Mouse (Mus musculus) hindbrain, embryonic 12.5 days (tissue): Measurements from ENCODE around the gene Gltp. TPM values are rescaled to one million over a fixed set of nuclear protein-coding genes. Genes with fewer than 3 reads are reported as not detected.
A peak's percentile ranks its signal among the peaks of the same experiment; 100 is the strongest.

Experiments used
- ATAC-seq: fragments of 200-750 bp; cut with Nextera tagmentation; 2 replicates; pipeline ENCODE4 v1.8.0; 2017; ENCODE audit warnings: moderate TSS enrichment; ENCODE audit not compliant: low FRiP score
- H3K27ac ChIP-seq: fragments of 300-500 bp; sonication (generic); 2 replicates; pipeline ENCODE4 v1.5.1; 2016; ENCODE audit warnings: mild to moderate bottlenecking
- H3K27me3 ChIP-seq: fragments of 300-500 bp; sonication (generic); 2 replicates; pipeline ENCODE4 v1.6.1; 2016; ENCODE audit warnings: mild to moderate bottlenecking
- H3K36me3 ChIP-seq: fragments of 300-500 bp; sonication (generic); 2 replicates; pipeline ENCODE4 v1.6.1; 2016; ENCODE audit warnings: mild to moderate bottlenecking
- H3K4me1 ChIP-seq: fragments of 300-500 bp; sonication (generic); 2 replicates; pipeline ENCODE4 v1.6.1; 2016
- H3K4me2 ChIP-seq: fragments of 300-500 bp; sonication (generic); replicated peaks from 2 replicates; pipeline ENCODE4 v1.6.1; 2016; ENCODE audit warnings: mild to moderate bottlenecking
- H3K4me3 ChIP-seq: fragments of 300-500 bp; sonication (generic); 2 replicates; pipeline ENCODE4 v1.5.1; 2016; ENCODE audit warnings: mild to moderate bottlenecking
- H3K9ac ChIP-seq: fragments of 300-500 bp; sonication (generic); 2 replicates; pipeline ENCODE4 v1.6.1; 2016; ENCODE audit warnings: mild to moderate bottlenecking, moderate library complexity
- H3K9me3 ChIP-seq: fragments of 300-500 bp; sonication (generic); replicated peaks from 2 replicates; pipeline ENCODE4 v1.6.1; 2016; ENCODE audit warnings: mild to moderate bottlenecking
- WGBS: fragments of 180-500 bp; shearing (Covaris S2); methylation state at CpG from one replicate; pipeline ENCODE4 v1.1.7; 2016; 5-methylcytosine and 5-hydroxymethylcytosine counted together
- polyA plus RNA-seq: library from polyadenylated mRNA; unstranded; fragments of >200 nt; fragmentation: Nextera tagmentation; extraction: Ambion mirVana; gene quantifications from 2 replicates; pipeline ENCODE4 v1.2.1, GENCODE M21; 2016

Gltp gene
- polyA plus RNA-seq, 1 experiment from 2014 or later: 63.3 TPM

GRCm38 (mm10) chr5:114669014-114669413 is 21.8 kb downstream of the Gltp start:
- no peak for ATAC-seq
- WGBS: 92% methylated on average over 5 of the region's 5 CpGs
- H3K4me3 ChIP-seq: no peak overlapping the region

GRCm38 (mm10) chr5:114667228-114667856 is 23.4 kb downstream of the Gltp start:
- 5% methylated on average over 36 of the region's 36 CpGs for WGBS
- Histone ChIP-seq H3K27me3 (no peaks in the 10 kb centered on the region; the same call in 1 of the 2 replicates), H3K9ac (no peak overlapping the region), H3K4me1 (peaks cover 11% of the 10 kb centered on the region), H3K36me3 (peaks cover 4% of the 10 kb centered on the region; the same call in 1 of the 2 replicates), H3K4me3 (peak overlapping the region; percentile 23), H3K4me2 (peak overlapping the region; percentile 59), H3K27ac (no peak overlapping the region), H3K9me3 (no peaks in the 10 kb centered on the region)
- ATAC-seq: peak; percentile 83

More at GRCm38 (mm10) chr5:114669014-114669413, 21.8 kb downstream of the Gltp start:
- H3K9me3 ChIP-seq: no peaks in the 10 kb centered on the region
- no peak overlapping the region for H3K27ac ChIP-seq
- H3K36me3 ChIP-seq: peaks cover 16% of the 10 kb centered on the region
- H3K9ac ChIP-seq: no peak overlapping the region
- H3K4me1 ChIP-seq: peaks cover 11% of the 10 kb centered on the region
- H3K4me2 ChIP-seq: no peak overlapping the region
- no peaks in the 10 kb centered on the region; the same call in 1 of the 2 replicates for H3K27me3 ChIP-seq

GRCm38 (mm10) chr5:114666659-114667058 is 24.1 kb downstream of the Gltp start:
- no peak for ATAC-seq
- H3K4me2 ChIP-seq: no peak overlapping the region
- no peak overlapping the region for H3K9ac ChIP-seq
- 60% methylated on average over 1 of the region's 1 CpGs for WGBS
- no peak overlapping the region for H3K27ac ChIP-seq
- no peaks in the 10 kb centered on the region; the same call in 1 of the 2 replicates for H3K27me3 ChIP-seq
- H3K4me1 ChIP-seq: peaks cover 11% of the 10 kb centered on the region
- H3K9me3 ChIP-seq: no peaks in the 10 kb centered on the region
- peaks cover 4% of the 10 kb centered on the region; the same call in 1 of the 2 replicates for H3K36me3 ChIP-seq
- H3K4me3 ChIP-seq: no peak overlapping the region

- 75% methylated on average over 7 of the region's 7 CpGs for WGBS
- Histone ChIP-seq H3K27ac (no peak overlapping the region), H3K9ac (0 out of 2 replicates have a peak overlapping the region, but pooled peaks have one; percentile 23), H3K4me3 (no peak overlapping the region), H3K4me1 (peaks cover 11% of the 10 kb centered on the region), H3K27me3 (peaks cover 5% of the 10 kb centered on the region), H3K4me2 (no peak overlapping the region), H3K36me3 (peaks cover 4% of the 10 kb centered on the region; the same call in 1 of the 2 replicates), H3K9me3 (no peaks in the 10 kb centered on the region)
- no peak for ATAC-seq
Measured at GRCm38 (mm10) chr5:114664750-114665149, 26.0 kb downstream of the Gltp start.

- 79% methylated on average over 4 of the region's 4 CpGs for WGBS
- peaks cover 11% of the 10 kb centered on the region for H3K27me3 ChIP-seq
- no peak overlapping the region for H3K4me3 ChIP-seq
- ATAC-seq: no peak
- no peak overlapping the region for H3K9ac ChIP-seq
- H3K4me1 ChIP-seq: peaks cover 11% of the 10 kb centered on the region
- H3K9me3 ChIP-seq: no peaks in the 10 kb centered on the region
- H3K27ac ChIP-seq: no peak overlapping the region
- peaks cover 3% of the 10 kb centered on the region; the same call in 1 of the 2 replicates for H3K36me3 ChIP-seq
- no peak overlapping the region for H3K4me2 ChIP-seq
Measured at GRCm38 (mm10) chr5:114664139-114664538, 26.6 kb downstream of the Gltp start.

- Histone ChIP-seq H3K27ac (no peak overlapping the region), H3K36me3 (no peaks in the 10 kb centered on the region), H3K27me3 (peaks cover 43% of the 10 kb centered on the region), H3K9me3 (no peaks in the 10 kb centered on the region), H3K4me2 (no peak overlapping the region), H3K4me3 (no peak overlapping the region), H3K9ac (no peak overlapping the region), H3K4me1 (peaks cover 17% of the 10 kb centered on the region)
- ATAC-seq: no peak
- WGBS: 79% methylated on average over 6 of the region's 6 CpGs
Measured at GRCm38 (mm10) chr5:114661029-114661428, 29.8 kb downstream of the Gltp start.

GRCm38 (mm10) chr5:114658255-114658654 is 32.5 kb downstream of the Gltp start, which contains the start of gene Trpv4:
Gene Trpv4 (minus strand): TSS chr5:114658421.
- peak within 1 kb of the TSS; percentile 41 for H3K4me3 ChIP-seq
- H3K4me2 ChIP-seq: peak within 1 kb of the TSS; percentile 72
- H3K27me3 ChIP-seq: peaks cover 52% of the 10 kb centered on the region
- peaks cover 13% of the 10 kb centered on the region for H3K4me1 ChIP-seq
- H3K9me3 ChIP-seq: no peaks in the 10 kb centered on the region
- WGBS: under 1% methylated on average over 36 of the region's 47 CpGs
- H3K36me3 ChIP-seq: no peaks in the 10 kb centered on the region
- H3K9ac ChIP-seq: peak within 1 kb of the TSS; percentile 53
- no peak within 1 kb of the TSS for H3K27ac ChIP-seq
- peak; percentile 52; the same call in 1 of the 2 replicates for ATAC-seq

- WGBS: 29% methylated on average over 10 of the region's 10 CpGs
- peaks cover 13% of the 10 kb centered on the region for H3K4me1 ChIP-seq
- H3K9ac ChIP-seq: no peak overlapping the region
- peak overlapping the region; percentile 72 for H3K4me2 ChIP-seq
- no peak overlapping the region for H3K27ac ChIP-seq
- no peak for ATAC-seq
- H3K27me3 ChIP-seq: peaks cover 52% of the 10 kb centered on the region
- no peaks in the 10 kb centered on the region for H3K36me3 ChIP-seq
- no peaks in the 10 kb centered on the region for H3K9me3 ChIP-seq
- peak overlapping the region; percentile 41; the same call in 1 of the 2 replicates for H3K4me3 ChIP-seq
Measured at GRCm38 (mm10) chr5:114657426-114657825, 33.4 kb downstream of the Gltp start.

GRCm38 (mm10) chr5:114656305-114656704 is 34.5 kb downstream of the Gltp start:
- no peaks in the 10 kb centered on the region for H3K36me3 ChIP-seq
- no peak for ATAC-seq
- WGBS: 81% methylated on average over 7 of the region's 7 CpGs
- no peak overlapping the region for H3K9ac ChIP-seq
- H3K9me3 ChIP-seq: no peaks in the 10 kb centered on the region
- peaks cover 52% of the 10 kb centered on the region for H3K27me3 ChIP-seq
- H3K4me2 ChIP-seq: no peak overlapping the region
- H3K27ac ChIP-seq: no peak overlapping the region
- H3K4me3 ChIP-seq: no peak overlapping the region
- H3K4me1 ChIP-seq: peaks cover 14% of the 10 kb centered on the region

- peaks cover 52% of the 10 kb centered on the region for H3K27me3 ChIP-seq
- H3K27ac ChIP-seq: no peak overlapping the region
- H3K4me1 ChIP-seq: peaks cover 20% of the 10 kb centered on the region
- no peak overlapping the region for H3K4me2 ChIP-seq
- no peaks in the 10 kb centered on the region for H3K36me3 ChIP-seq
- ATAC-seq: no peak
- no peak overlapping the region for H3K4me3 ChIP-seq
- no peak overlapping the region for H3K9ac ChIP-seq
- H3K9me3 ChIP-seq: no peaks in the 10 kb centered on the region
- WGBS: 88% methylated on average over 5 of the region's 5 CpGs
Measured at GRCm38 (mm10) chr5:114655721-114656120, 35.1 kb downstream of the Gltp start.

GRCm38 (mm10) chr5:114653656-114654437 is 36.9 kb downstream of the Gltp start:
- 76% methylated on average over 15 of the region's 15 CpGs for WGBS
- no peaks in the 10 kb centered on the region for H3K36me3 ChIP-seq
- ATAC-seq: no peak

GRCm38 (mm10) chr5:114651449-114651848 is 39.3 kb downstream of the Gltp start:
- no peak overlapping the region for H3K27ac ChIP-seq
- no peaks in the 10 kb centered on the region for H3K9me3 ChIP-seq
- no peak overlapping the region for H3K4me2 ChIP-seq
- peaks cover 36% of the 10 kb centered on the region for H3K27me3 ChIP-seq
- no peak overlapping the region for H3K4me3 ChIP-seq
- WGBS: 28% methylated on average over 3 of the region's 3 CpGs
- H3K9ac ChIP-seq: 0 out of 2 replicates have a peak overlapping the region, but pooled peaks have one; percentile 25
- ATAC-seq: no peak
- H3K36me3 ChIP-seq: no peaks in the 10 kb centered on the region
- H3K4me1 ChIP-seq: peaks cover 28% of the 10 kb centered on the region

More at GRCm38 (mm10) chr5:114653656-114654437, 36.9 kb downstream of the Gltp start:
- Histone ChIP-seq H3K9ac (no peak overlapping the region), H3K4me1 (peaks cover 30% of the 10 kb centered on the region), H3K4me3 (no peak overlapping the region), H3K27ac (no peak overlapping the region), H3K9me3 (no peaks in the 10 kb centered on the region), H3K27me3 (peaks cover 52% of the 10 kb centered on the region), H3K4me2 (no peak overlapping the region)
